Mouse (Mus musculus) frontal cortex, adult 2 months (tissue): ENCODE data around the gene Gm36079. TPM values are rescaled to one million over a fixed set of nuclear protein-coding genes. Genes with fewer than 3 reads are reported as not detected.
A peak's percentile ranks its signal among the peaks of the same experiment; 100 is the strongest.
"Not testable (repeated sequence)": the region's sequence is repeated elsewhere in the genome, so short reads cannot be mapped to it uniquely, and the experiment has no call there.

Source experiments
- DNase-seq, 2 experiments: peaks; one replicate each; pipeline ENCODE4 v3.0.0; 2022; ENCODE audit warnings: low spot score in 1 of 2; ENCODE audit errors: extremely low spot score in 1 of 2
- polyA plus RNA-seq: library from polyadenylated mRNA; depleted of rRNA; stranded (reverse); fragments of >200 nt; gene quantifications from 2 replicates; pipeline ENCODE4 v1.2.3, GENCODE M21; 2012; rRNA removed

The Gm36079 gene
- polyA plus RNA-seq: not detected in 2 replicates

DNA sequence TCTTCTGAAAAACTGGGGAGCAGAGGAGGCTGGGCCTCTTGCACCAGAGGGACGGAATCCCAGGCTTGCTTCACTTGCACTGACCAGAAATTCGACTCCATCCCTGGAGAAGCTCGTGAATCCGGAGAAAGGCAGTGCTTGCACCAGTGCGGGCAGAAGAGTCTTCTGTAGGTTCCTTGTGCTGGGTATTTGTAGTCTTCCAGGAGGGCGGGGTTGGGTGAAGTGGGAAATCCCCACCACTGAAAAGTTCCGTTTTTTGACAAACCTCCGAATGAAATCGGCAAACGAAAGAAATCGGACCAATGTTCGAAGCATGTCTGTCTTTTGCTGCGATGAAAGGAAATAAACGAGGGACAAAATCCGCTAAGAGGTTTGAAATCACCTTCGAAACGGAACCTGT is at the start of gene Gm36079:
Gene Gm36079, minus strand, starts transcription at position 101 of the 400 bp plus-strand sequence.
- DNase-seq: not testable (repeated sequence)

DNA sequence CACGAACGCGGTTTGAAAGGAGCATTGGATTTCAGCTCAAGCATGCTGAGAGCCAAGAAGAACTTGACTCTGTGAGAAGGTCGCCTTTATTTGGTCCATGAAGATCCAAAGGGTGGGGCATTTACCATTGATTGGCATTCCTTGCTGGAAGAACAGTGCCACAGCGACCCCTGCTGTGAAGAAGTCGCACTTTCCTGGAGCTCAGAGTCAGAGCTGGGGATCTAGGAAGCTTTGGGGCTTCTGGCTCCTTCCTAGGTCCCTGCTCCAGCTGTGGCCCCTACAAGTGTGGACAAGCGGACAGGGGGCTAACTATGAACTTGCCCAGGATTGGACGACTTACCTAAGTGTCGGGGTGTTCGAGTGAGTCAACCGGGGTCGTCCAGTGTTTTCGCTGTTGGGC is 44.1 kb upstream of the Gm36079 start:
- not testable (repeated sequence) for DNase-seq

DNA sequence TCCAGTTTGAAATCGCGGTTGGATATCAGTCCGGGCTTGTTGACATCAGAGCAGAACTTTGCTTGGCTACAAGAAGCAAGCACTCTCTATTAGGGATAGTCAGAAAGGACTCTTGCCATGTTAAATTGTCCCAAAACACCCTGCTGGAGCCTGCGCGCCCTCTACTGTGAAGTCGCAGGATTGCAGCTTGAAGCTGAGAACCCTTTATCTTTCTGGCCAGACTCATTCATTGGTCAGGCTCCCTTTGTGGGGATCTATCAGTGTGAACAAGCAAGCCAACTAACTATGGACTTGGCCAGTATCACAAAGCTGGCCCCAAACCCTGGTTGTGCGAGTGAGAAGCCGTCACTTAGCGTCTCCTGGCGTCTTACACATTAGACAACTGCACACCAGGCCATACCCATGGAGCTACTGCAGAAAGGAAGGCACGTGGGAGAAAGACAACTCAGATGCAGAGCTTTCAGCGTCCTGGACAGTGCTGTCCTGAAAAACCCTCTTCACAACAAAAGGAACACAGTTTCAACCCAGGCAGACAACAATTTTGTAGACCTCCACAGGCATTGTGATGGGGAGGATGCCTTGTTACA is 43.3 kb upstream of the Gm36079 start:
- DNase-seq: not testable (repeated sequence)

DNA sequence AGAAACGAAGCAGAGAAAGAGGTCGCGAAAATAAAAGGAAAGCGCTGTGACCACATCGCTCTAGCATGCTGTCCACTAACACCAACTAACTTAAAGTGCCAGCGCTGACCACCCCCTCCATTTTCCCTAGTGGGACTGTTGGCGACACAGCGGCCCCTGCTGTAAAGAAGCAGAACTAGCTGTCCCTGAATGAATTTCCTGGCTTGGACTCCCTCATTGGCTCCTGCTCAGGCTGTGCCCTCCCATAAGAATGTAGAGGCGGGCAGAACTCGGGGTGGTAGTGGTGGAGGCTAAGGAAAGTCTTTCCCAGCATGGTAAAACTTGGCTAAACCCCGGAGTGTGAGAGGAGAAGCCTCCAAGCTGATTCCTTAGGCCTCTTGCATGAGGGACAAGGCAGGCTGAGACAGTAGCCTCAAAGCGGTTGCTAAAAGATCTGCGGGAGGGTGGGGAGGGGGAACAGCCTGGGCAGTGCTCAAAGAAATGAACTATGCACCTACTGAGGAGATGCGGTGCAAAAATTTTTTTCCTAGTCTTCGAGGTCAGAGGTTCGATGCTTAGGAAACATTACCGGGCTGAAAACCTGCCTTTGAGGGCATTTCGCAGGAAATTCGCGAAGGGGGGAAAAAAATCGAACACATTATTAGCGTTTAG is 36.8 kb upstream of the Gm36079 start:
- not testable (repeated sequence) for DNase-seq

DNA sequence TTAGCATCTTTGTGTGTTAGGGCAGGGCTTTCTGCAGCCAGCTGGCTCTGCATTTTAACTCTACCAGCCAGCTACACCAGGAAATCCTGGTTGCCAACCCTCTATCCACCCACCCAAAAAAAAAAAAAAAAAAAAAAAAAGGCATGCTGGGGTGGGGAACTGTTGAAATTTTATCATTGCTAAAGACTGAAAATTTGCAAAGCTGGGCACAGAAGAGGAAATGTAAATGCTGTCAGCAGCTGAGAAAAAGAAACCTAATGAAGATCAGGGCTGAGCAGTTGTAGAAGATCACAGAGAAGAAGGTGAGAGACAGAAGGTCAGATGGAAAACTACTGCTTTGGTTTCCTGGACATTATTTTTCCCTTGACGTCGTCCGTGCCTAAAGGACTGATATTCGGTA is 36.1 kb upstream of the Gm36079 start:
- DNase-seq: not testable (repeated sequence)

- DNase-seq: not testable (repeated sequence)
These were observed 25.3 kb upstream of the Gm36079 start, which contains the start of gene Gm21188 for GRCm38 (mm10) chr13:120052085-120052484. Gene Gm21188, minus strand, starts transcription at chr13:120052194.

DNA sequence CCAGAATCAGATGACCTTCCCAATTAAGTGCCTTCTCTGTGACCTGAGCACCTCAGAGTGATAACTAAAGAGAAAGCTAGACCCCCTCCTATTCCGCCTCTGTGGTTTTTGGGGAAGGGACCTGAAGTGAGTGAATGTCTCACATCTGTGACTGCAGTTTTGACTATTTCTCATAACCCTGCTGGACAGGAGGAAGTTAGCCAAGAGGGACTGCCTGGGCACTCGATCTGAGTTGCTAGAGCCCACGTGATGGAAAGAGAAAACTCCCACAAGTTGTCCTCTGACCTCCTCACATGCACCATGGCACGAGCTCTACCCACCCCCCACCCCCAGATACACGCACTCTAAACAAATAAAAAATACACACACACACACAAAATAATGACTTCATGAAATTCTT is 21.8 kb upstream of the Gm36079 start:
- not testable (repeated sequence) for DNase-seq

DNA sequence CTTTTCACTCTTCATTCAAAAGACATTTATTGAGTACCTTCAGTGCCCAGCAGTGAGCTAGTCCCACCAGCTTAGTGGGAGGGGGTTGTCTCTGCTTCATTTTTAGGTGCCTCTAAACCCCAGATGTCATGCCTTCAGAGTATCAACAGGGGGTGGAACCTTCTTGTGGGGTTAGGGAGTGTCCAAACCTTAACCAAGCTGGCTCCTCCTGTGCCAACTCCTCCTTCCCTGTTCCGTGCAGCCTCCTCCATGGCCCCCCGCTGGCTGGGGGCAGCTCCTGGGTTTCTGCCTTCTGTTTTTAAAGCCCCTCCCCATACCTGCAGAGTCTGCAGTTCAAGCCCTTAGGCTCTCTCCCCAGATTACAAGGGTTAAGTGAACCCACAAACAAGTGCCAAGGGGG is 21.4 kb upstream of the Gm36079 start:
- not testable (repeated sequence) for DNase-seq

GRCm38 (mm10) chr13:120046422-120047209 is 19.8 kb upstream of the Gm36079 start:
- not testable (repeated sequence) for DNase-seq

- peak in 1 of 2 experiments; percentile 34 for DNase-seq
These were observed 14.3 kb upstream of the Gm36079 start for GRCm38 (mm10) chr13:120041145-120041544.

DNA sequence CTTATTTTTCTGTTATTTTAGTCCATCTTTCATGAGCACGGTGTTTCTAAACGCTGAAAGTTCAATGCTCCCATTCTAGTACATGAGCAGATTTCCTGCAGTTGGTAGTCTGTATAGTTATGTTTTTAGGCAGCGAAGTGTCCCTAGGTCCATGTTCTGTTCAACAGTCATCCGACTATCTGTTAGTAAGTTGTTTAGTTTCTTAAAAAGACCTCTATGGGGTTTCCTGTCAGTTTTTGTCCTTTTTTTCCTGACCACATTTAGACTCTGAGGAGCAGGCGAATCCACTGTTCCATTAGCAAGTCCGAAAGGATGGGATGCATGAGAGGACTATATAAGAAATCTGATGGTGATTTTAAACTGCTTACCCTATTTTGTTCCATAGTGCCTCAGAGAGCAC is 11.1 kb upstream of the Gm36079 start:
- not testable (repeated sequence) for DNase-seq

- not testable (repeated sequence) for DNase-seq
These were observed 9.8 kb upstream of the Gm36079 start for GRCm38 (mm10) chr13:120036577-120037115.

GRCm38 (mm10) chr13:120035151-120035550 is 8.3 kb upstream of the Gm36079 start:
- not testable (repeated sequence) for DNase-seq

DNA sequence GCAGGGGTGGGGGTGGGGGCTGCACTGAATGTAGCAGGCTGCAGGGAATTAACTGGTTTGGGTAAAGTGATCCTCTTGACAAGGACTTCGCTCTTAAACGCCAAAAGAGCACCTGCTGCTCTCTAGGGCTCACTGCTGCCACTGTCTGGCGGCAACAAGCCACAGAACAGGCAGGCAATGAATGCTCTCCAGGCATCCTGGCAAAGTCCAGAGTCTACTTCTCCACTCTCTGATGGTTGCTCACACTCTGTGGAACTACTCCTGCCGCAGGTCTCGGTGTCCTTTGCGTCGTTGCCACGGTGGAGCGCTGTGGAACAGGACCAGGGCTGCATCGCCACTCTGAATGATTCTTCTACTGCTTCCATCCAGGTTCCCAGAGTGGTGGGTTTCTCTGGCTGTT is 7.8 kb upstream of the Gm36079 start:
- not testable (repeated sequence) for DNase-seq

DNA sequence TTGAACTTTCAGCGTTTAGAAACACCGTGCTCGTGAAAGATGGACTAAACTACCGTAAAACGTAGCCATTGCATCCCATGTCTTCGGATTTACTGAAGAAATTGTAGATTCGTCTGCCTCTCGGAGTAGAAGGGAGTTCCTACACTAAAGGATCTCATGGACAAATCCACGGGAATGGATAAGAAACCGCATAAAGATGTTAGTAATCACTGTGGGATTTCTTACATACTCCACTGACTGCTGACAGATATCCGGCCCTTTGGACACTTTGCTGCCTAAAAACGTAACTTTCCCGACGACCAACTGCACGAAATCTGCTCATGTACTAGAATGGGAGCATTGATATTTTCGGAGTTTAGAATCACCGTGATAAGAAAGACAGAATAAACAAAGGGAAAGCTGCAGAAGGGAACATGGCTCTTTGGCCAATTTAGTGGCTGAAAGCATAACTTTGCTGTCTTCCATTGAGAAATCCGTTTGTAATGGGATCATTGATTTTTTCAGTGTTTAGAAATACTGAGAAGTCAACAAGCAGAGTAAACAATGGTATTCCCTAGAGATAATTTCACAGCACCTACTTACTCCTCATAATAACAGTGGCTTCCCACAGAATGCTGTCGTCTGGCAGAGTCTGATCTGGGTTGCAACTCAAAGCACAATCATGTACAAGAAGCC is 6.8 kb upstream of the Gm36079 start:
- peak in 1 of 2 experiments; percentile 52 for DNase-seq

DNA sequence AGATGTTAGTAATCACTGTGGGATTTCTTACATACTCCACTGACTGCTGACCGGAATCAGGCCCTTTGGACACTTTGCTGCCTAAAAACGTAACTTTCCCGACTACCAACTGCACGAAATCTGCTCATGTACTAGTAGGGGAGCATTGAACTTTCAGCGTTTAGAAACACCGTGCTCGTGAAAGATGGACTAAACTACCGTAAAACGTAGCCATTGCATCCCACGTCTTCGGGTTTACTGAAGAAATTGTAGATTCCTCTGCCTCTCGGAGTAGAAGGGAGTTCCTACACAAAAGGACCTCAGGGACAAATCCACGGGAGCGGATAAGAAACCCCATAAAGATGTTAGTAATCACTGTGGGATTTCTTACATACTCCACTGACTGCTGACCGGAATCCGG is 4.9 kb upstream of the Gm36079 start:
- peak in 1 of 2 experiments; percentile 64 for DNase-seq

DNA sequence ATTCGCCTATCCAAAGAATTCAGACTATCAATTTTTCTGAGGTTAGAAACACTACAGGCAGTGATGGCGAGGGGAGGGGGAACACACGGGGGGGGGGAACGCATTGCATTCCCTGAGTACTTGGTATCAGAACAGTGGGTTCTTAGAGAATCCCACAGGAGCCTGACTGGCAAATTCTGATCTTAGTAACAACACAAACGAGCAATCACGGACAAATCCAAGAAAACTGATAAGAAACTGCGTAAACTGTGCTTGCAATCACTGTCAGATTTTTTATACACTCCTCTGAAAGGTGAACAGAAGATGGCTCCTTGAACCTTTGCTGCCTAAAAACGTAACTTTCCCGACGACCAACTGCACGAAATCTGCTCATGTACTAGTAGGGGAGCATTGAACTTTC is 557 bp upstream of the Gm36079 start:
- peak in 1 of 2 experiments; percentile 27 for DNase-seq

GRCm38 (mm10) chr13:120026373-120026772 is 438 bp downstream of the Gm36079 start:
- not testable (repeated sequence) for DNase-seq

DNA sequence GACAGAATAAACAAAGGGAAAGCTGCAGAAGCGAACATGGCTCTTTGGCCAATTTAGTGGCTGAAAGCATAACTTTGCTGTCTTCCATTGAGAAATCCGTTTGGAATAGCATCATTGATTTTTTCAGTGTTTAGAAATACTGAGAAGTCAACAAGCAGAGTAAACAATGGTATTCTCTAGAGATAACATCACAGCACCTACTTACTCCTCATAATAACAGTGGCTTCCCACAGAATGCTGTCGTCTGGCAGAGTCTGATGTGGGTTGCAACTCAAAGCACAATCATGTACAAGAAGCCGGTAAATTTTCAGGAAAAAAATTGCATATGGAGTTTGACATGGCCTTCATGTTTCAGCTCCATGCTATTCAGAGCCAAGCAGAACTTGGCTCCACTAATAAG is 1.2 kb downstream of the Gm36079 start:
- peak in 1 of 2 experiments; percentile 43 for DNase-seq

DNA sequence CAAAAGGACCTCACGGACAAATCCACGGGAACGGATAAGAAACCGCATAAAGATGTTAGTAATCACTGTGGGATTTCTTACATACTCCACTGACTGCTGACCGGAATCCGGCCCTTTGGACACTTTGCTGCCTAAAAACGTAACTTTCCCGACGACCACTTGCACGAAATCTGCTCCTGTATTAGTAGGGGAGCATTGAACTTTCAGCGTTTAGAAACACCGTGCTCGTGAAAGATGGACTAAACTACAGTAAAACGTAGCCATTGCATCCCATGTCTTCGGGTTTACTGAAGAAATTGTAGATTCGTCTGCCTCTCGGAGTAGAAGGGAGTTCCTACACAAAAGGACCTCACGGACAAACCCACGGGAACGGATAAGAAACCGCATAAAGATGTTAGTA is 1.8 kb downstream of the Gm36079 start:
- DNase-seq: not testable (repeated sequence)
